Mouse (Mus musculus) embryonic facial prominence, embryonic 12.5 days (tissue): ENCODE data around the gene Map3k10. TPM values are rescaled to one million over a fixed set of nuclear protein-coding genes. Genes with fewer than 3 reads are reported as not detected.

ENCODE experiments used
- ATAC-seq: fragments of 200-750 bp; cut with Nextera tagmentation; 2 replicates; pipeline ENCODE4 v1.8.0; 2017; ENCODE audit not compliant: insufficient number of reproducible peaks, insufficient read depth, low FRiP score, low TSS enrichment
- H3K27ac ChIP-seq: fragments of 300-500 bp; sonication (generic); 2 replicates; pipeline ENCODE4 v1.5.1; 2016; ENCODE audit warnings: mild to moderate bottlenecking
- H3K27me3 ChIP-seq: fragments of 300-500 bp; sonication (generic); 2 replicates; pipeline ENCODE4 v1.6.1; 2016; ENCODE audit warnings: mild to moderate bottlenecking, moderate library complexity
- H3K36me3 ChIP-seq: fragments of 300-500 bp; sonication (generic); 2 replicates; pipeline ENCODE4 v1.6.1; 2016; ENCODE audit warnings: mild to moderate bottlenecking
- H3K4me1 ChIP-seq: fragments of 300-500 bp; sonication (generic); 2 replicates; pipeline ENCODE4 v1.6.1; 2016
- H3K4me2 ChIP-seq: fragments of 300-500 bp; sonication (generic); replicated peaks from 2 replicates; pipeline ENCODE4 v1.6.1; 2016; ENCODE audit warnings: mild to moderate bottlenecking, moderate library complexity
- H3K4me3 ChIP-seq: fragments of 300-500 bp; sonication (generic); 2 replicates; pipeline ENCODE4 v1.5.1; 2016; ENCODE audit warnings: mild to moderate bottlenecking
- H3K9ac ChIP-seq: fragments of 300-500 bp; sonication (generic); 2 replicates; pipeline ENCODE4 v1.6.1; 2016; ENCODE audit warnings: mild to moderate bottlenecking, moderate library complexity
- H3K9me3 ChIP-seq: fragments of 300-500 bp; sonication (generic); 2 replicates; pipeline ENCODE4 v1.6.1; 2016; ENCODE audit warnings: mild to moderate bottlenecking, moderate library complexity
- WGBS: fragments of 180-500 bp; shearing (Covaris S2); methylation state at CpG from one replicate; pipeline ENCODE4 v1.1.7; 2016; 5-methylcytosine and 5-hydroxymethylcytosine counted together
- polyA plus RNA-seq: library from polyadenylated mRNA; unstranded; fragments of >200 nt; fragmentation: Nextera tagmentation; extraction: Ambion mirVana; gene quantifications from 2 replicates; pipeline ENCODE4 v1.2.1, GENCODE M21; 2016

The Map3k10 gene
- polyA plus RNA-seq, 1 experiment from 2014 or later, result 14.0 TPM

DNA sequence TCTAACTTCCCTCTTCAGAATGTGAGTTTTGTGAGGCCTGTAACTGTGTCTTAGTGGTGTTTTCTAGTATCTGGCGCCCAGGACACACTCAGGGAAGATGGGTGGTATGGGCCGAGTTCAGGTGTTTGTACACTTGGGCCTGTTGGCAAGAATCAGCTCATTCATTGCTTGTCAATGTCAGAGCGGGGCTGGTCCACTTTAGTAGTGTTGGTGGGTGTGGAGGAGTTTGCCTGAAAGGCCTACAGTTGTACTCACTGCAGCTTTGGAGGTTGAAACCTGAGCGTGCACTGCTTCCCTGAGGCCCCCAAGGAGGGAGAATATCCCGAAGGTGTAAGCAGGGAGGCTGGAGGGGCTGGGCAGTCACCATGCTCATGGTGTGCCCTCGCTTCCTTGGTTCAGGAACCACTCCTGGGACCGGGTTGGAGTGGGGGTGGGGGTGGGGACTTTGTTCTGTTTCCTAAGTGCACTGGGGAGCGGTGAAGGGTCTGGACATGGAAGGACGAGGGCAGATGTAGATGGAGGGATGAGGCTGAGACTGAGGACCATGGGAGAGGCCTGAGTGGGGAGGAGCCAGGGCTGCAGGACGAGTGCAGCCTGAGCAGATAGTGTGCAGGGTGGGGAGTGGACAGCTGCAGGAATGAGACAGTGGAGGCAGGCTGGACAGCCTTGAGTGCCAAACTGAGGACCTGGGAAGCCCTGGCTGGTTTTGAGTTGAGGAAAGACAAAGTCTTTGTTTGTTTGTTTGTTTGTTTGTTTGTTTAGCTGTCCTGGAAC lies 67.7 kb downstream of the Map3k10 start:
- Histone ChIP-seq H3K4me1 (peaks cover 25% of the 10 kb centered on the region), H3K9ac (no peak overlapping the region), H3K27ac (peak overlapping the region; percentile 25; the same call in 1 of the 2 replicates), H3K36me3 (peaks cover 33% of the 10 kb centered on the region), H3K27me3 (no peaks in the 10 kb centered on the region), H3K4me2 (no peak overlapping the region), H3K4me3 (no peak overlapping the region), H3K9me3 (no peaks in the 10 kb centered on the region)
- WGBS, result 49% methylated on average over 10 of the region's 10 CpGs
- peak; percentile 47; the same call in 1 of the 2 replicates for ATAC-seq

Other genes with a start within 250 kb of the Map3k10 start
- gene Sptbn4, start 226.9 kb downstream of the Map3k10 start, polyA plus RNA-seq, result 0.27 and 0.51 TPM in 2 replicates
- 34.5 and 36.8 TPM in 2 replicates for gene Blvrb, start 226.6 kb downstream of the Map3k10 start, polyA plus RNA-seq
- gene Sertad3, start 200.8 kb downstream of the Map3k10 start, polyA plus RNA-seq, result 29.9 and 33.1 TPM in 2 replicates
- gene Sertad1, start 187.7 kb downstream of the Map3k10 start, polyA plus RNA-seq, result 31.1 and 32.0 TPM in 2 replicates
- 5.6 and 6.2 TPM in 2 replicates for gene Prx, start 175.3 kb downstream of the Map3k10 start, polyA plus RNA-seq
- 0.95 and 1.0 TPM in 2 replicates for gene Hipk4, start 151.3 kb downstream of the Map3k10 start, polyA plus RNA-seq
- 68.1 and 77.9 TPM in 2 replicates for gene Pld3, start 121.4 kb downstream of the Map3k10 start, polyA plus RNA-seq
- gene 2310022A10Rik, start 121.4 kb downstream of the Map3k10 start, polyA plus RNA-seq, result 33.5 and 35.8 TPM in 2 replicates
- 114 and 115 TPM in 2 replicates for gene Akt2, start 83.0 kb downstream of the Map3k10 start, polyA plus RNA-seq
- 2.5 and 3.6 TPM in 2 replicates for gene Ttc9b, start 20.7 kb downstream of the Map3k10 start, polyA plus RNA-seq
- gene Zfp607b, start 14.7 kb upstream of the Map3k10 start, polyA plus RNA-seq, result 4.0 and 5.8 TPM in 2 replicates
- gene Zfp60, start 56.8 kb upstream of the Map3k10 start, polyA plus RNA-seq, result 55.8 and 57.1 TPM in 2 replicates
- gene Zfp626, start 132.6 kb upstream of the Map3k10 start, polyA plus RNA-seq, result 2.2 and 3.1 TPM in 2 replicates
- gene Zfp59, start 164.0 kb upstream of the Map3k10 start, polyA plus RNA-seq, result 9.4 and 10.5 TPM in 2 replicates
- 3.9 and 4.5 TPM in 2 replicates for gene Zfp607a, start 182.9 kb upstream of the Map3k10 start, polyA plus RNA-seq